Mouse (Mus musculus): ENCODE measurements around the gene Sbk1. TPM values are rescaled to one million over a fixed set of nuclear protein-coding genes. Genes with fewer than 3 reads are reported as not detected.

The Sbk1 gene
- polyA plus RNA-seq, 1 experiment from 2014 or later: 289 TPM

DNA sequence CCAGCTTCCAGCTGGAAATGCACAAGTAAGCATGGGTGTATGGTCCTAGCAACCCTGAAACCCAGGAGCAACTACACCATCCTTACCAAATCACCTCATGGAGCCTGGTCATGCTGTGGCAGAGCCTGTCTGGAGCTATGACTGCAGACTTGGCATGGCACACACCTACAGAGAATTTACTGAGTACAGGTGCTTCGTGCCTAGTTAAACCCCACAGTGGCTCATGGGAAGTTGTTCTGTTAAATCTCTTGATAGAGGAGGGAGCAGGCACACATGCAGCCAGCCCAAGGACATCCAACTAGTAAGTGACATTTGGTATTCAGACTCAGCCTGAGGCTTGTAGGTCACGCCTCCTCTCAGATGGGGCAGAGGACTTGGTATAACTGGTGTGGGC, 15.7 kb downstream of the Sbk1 start:
- no peaks in the 10 kb centered on the region for H3K27me3 ChIP-seq (replicated peaks; ENCODE audit: control insufficient read depth, insufficient read depth, low read length)
- H3K9me3 ChIP-seq (replicated peaks; ENCODE audit: control insufficient read depth, low read length): no peaks in the 10 kb centered on the region
- H3K4me3 ChIP-seq (ENCODE audit: low read depth, low read length): no peak overlapping the region
- DNase-seq (ENCODE audit: low spot score): no peak
- 0 out of 2 replicates have a peak, but pooled peaks have one; percentile 1 for ATAC-seq
- peak overlapping the region; percentile 63; the same call in 1 of the 2 replicates for H3K27ac ChIP-seq (ENCODE audit: low read depth, low read length)
- peaks cover 47% of the 10 kb centered on the region for H3K4me1 ChIP-seq (ENCODE audit: control insufficient read depth, insufficient read depth, low read length)
- WGBS: 83% methylated on average over 2 of the region's 2 CpGs
- no peak overlapping the region for H3K4me2 ChIP-seq (ENCODE audit: low read length)
- H3K9ac ChIP-seq (ENCODE audit: low read length): 0 out of 2 replicates have a peak overlapping the region, but pooled peaks have one; percentile 25
- peaks cover 83% of the 10 kb centered on the region for H3K36me3 ChIP-seq (ENCODE audit: control insufficient read depth, insufficient read depth, low read length)

- H3K27me3 ChIP-seq (replicated peaks; ENCODE audit: control insufficient read depth, insufficient read depth, low read length): no peaks in the 10 kb centered on the region
- peaks cover 47% of the 10 kb centered on the region for H3K4me1 ChIP-seq (ENCODE audit: control insufficient read depth, insufficient read depth, low read length)
- ATAC-seq (peak; percentile 40; the same call in 1 of the 2 replicates), DNase-seq (ENCODE audit: low spot score) (peak; percentile 66)
- H3K4me3 ChIP-seq (ENCODE audit: low read depth, low read length): no peak overlapping the region
- no peak overlapping the region for H3K4me2 ChIP-seq (ENCODE audit: low read length)
- H3K27ac ChIP-seq (ENCODE audit: low read depth, low read length): peak overlapping the region; percentile 63; the same call in 1 of the 2 replicates
- 68% methylated on average over 13 of the region's 13 CpGs for WGBS
- peaks cover 83% of the 10 kb centered on the region for H3K36me3 ChIP-seq (ENCODE audit: control insufficient read depth, insufficient read depth, low read length)
- no peaks in the 10 kb centered on the region for H3K9me3 ChIP-seq (replicated peaks; ENCODE audit: control insufficient read depth, low read length)
- no peak overlapping the region for H3K9ac ChIP-seq (ENCODE audit: low read length)
Observed at GRCm38 (mm10) chr7:126288571-126289091, 16.2 kb downstream of the Sbk1 start.

DNA sequence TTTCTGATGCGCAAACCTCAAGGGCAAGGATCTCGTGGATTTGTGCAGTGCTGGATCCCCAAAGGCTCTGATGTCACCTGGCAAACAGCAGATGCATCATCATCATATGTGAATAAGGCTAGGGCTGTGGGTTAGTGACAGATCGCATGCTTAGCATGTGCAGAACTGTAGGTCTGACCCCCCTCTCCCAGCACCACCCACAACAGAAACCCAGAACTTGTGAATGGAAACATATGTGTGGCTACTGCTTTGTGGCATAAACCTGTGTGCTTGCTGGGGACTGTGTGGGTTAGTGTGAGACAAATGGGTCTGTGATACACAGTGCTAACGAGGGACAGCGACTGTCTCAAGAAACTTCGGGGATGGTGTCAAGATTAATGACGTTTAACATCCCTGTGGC, 17.0 kb downstream of the Sbk1 start:
- 74% methylated on average over 7 of the region's 7 CpGs for WGBS
- Histone ChIP-seq H3K36me3 (ENCODE audit: control insufficient read depth, insufficient read depth, low read length) (peaks cover 83% of the 10 kb centered on the region), H3K4me2 (ENCODE audit: low read length) (no peak overlapping the region), H3K4me1 (ENCODE audit: control insufficient read depth, insufficient read depth, low read length) (peaks cover 42% of the 10 kb centered on the region), H3K27me3 (replicated peaks; ENCODE audit: control insufficient read depth, insufficient read depth, low read length) (no peaks in the 10 kb centered on the region), H3K4me3 (ENCODE audit: low read depth, low read length) (no peak overlapping the region), H3K27ac (ENCODE audit: low read depth, low read length) (no peak overlapping the region), H3K9ac (ENCODE audit: low read length) (no peak overlapping the region), H3K9me3 (replicated peaks; ENCODE audit: control insufficient read depth, low read length) (no peaks in the 10 kb centered on the region)
- DNase-seq (ENCODE audit: low spot score) (no peak), ATAC-seq (no peak)

- H3K36me3 ChIP-seq (ENCODE audit: control insufficient read depth, insufficient read depth, low read length): peaks cover 83% of the 10 kb centered on the region
Observed at GRCm38 (mm10) chr7:126289956-126290355, 17.5 kb downstream of the Sbk1 start.

GRCm38 (mm10) chr7:126291681-126292545, 19.5 kb downstream of the Sbk1 start:
- H3K9ac ChIP-seq (ENCODE audit: low read length): no peak overlapping the region
- no peak overlapping the region for H3K4me2 ChIP-seq (ENCODE audit: low read length)
- peaks cover 22% of the 10 kb centered on the region for H3K4me1 ChIP-seq (ENCODE audit: control insufficient read depth, insufficient read depth, low read length)
- no peak overlapping the region for H3K4me3 ChIP-seq (ENCODE audit: low read depth, low read length)
- H3K9me3 ChIP-seq (replicated peaks; ENCODE audit: control insufficient read depth, low read length): no peaks in the 10 kb centered on the region
- no peak overlapping the region for H3K27ac ChIP-seq (ENCODE audit: low read depth, low read length)
- ATAC-seq (no peak), DNase-seq (ENCODE audit: low spot score) (no peak)
- H3K27me3 ChIP-seq (replicated peaks; ENCODE audit: control insufficient read depth, insufficient read depth, low read length): no peaks in the 10 kb centered on the region
- WGBS: 95% methylated on average over 72 of the region's 72 CpGs
- peaks cover 81% of the 10 kb centered on the region for H3K36me3 ChIP-seq (ENCODE audit: control insufficient read depth, insufficient read depth, low read length)

More at GRCm38 (mm10) chr7:126289956-126290355, 17.5 kb downstream of the Sbk1 start:
- Histone ChIP-seq H3K4me3 (ENCODE audit: low read depth, low read length) (no peak overlapping the region), H3K27ac (ENCODE audit: low read depth, low read length) (no peak overlapping the region), H3K4me1 (ENCODE audit: control insufficient read depth, insufficient read depth, low read length) (peaks cover 36% of the 10 kb centered on the region), H3K4me2 (ENCODE audit: low read length) (no peak overlapping the region), H3K27me3 (replicated peaks; ENCODE audit: control insufficient read depth, insufficient read depth, low read length) (no peaks in the 10 kb centered on the region), H3K9ac (ENCODE audit: low read length) (no peak overlapping the region), H3K9me3 (replicated peaks; ENCODE audit: control insufficient read depth, low read length) (no peaks in the 10 kb centered on the region)
- 98% methylated on average over 7 of the region's 7 CpGs for WGBS
- DNase-seq (ENCODE audit: low spot score) (no peak), ATAC-seq (no peak)

GRCm38 (mm10) chr7:126293091-126293490, 20.7 kb downstream of the Sbk1 start:
- ATAC-seq: no peak
- WGBS: 60% methylated on average over 4 of the region's 4 CpGs
- no peak overlapping the region; the same call in 1 of the 2 replicates for H3K27ac ChIP-seq (ENCODE audit: low read depth, low read length)
- no peak overlapping the region for H3K4me3 ChIP-seq (ENCODE audit: low read depth, low read length)
- no peak overlapping the region for H3K4me2 ChIP-seq (ENCODE audit: low read length)
- no peaks in the 10 kb centered on the region for H3K27me3 ChIP-seq (replicated peaks; ENCODE audit: control insufficient read depth, insufficient read depth, low read length)
- no peak for DNase-seq (ENCODE audit: low spot score)
- no peak overlapping the region for H3K9ac ChIP-seq (ENCODE audit: low read length)
- H3K9me3 ChIP-seq (replicated peaks; ENCODE audit: control insufficient read depth, low read length): no peaks in the 10 kb centered on the region
- H3K4me1 ChIP-seq (ENCODE audit: control insufficient read depth, insufficient read depth, low read length): peaks cover 15% of the 10 kb centered on the region
- peaks cover 81% of the 10 kb centered on the region for H3K36me3 ChIP-seq (ENCODE audit: control insufficient read depth, insufficient read depth, low read length)

DNA sequence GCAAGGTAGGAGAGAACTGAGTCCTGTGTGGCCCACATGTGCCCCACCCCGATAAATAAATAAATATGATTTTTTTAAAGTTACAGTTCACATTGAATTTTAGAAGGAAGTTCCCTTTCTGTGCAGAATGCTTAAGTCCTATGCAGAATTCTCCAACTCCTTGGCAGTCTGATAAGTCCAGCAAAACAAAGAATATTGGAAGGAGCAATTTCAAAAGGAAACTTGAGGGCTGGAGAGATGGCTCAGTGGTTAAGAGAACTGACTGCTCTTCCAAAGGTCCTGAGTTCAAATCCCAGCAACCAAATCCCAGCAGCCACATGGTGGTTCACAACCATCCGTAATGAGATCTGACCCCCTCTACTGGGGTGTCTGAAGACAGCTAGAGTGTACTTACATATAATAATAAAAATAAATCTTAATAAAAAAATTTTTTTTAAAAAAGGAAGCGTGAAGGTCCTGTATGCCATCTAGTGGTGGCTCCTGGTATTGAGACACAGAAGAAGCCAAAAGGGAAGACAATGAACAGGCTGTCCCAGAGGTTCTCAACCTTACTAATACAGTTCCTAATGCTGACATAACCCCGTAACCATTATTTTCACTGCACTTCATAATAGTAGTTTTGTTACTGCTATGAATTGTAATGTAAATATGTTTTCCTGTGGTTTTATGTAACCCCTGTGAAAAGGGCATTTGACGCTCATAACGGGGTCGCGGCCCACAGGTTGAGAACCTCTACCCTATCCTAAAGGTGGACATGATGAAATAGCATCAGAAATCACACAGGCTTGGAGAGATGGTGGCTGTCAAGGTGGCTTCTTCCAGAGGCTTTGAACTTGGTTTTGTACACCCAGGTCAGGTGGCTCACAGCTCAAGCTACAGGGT, 25.4 kb downstream of the Sbk1 start:
- no peaks in the 10 kb centered on the region for H3K27me3 ChIP-seq (replicated peaks; ENCODE audit: control insufficient read depth, insufficient read depth, low read length)
- DNase-seq (ENCODE audit: low spot score) (peak; percentile 71), ATAC-seq (no peak)
- H3K9ac ChIP-seq (ENCODE audit: low read length): no peak overlapping the region
- H3K4me2 ChIP-seq (ENCODE audit: low read length): no peak overlapping the region
- no peak overlapping the region for H3K27ac ChIP-seq (ENCODE audit: low read depth, low read length)
- H3K36me3 ChIP-seq (ENCODE audit: control insufficient read depth, insufficient read depth, low read length): peaks cover 36% of the 10 kb centered on the region
- H3K9me3 ChIP-seq (replicated peaks; ENCODE audit: control insufficient read depth, low read length): no peaks in the 10 kb centered on the region
- H3K4me1 ChIP-seq (ENCODE audit: control insufficient read depth, insufficient read depth, low read length): no peaks in the 10 kb centered on the region
- no peak overlapping the region for H3K4me3 ChIP-seq (ENCODE audit: low read depth, low read length)
- 74% methylated on average over 8 of the region's 8 CpGs for WGBS

DNA sequence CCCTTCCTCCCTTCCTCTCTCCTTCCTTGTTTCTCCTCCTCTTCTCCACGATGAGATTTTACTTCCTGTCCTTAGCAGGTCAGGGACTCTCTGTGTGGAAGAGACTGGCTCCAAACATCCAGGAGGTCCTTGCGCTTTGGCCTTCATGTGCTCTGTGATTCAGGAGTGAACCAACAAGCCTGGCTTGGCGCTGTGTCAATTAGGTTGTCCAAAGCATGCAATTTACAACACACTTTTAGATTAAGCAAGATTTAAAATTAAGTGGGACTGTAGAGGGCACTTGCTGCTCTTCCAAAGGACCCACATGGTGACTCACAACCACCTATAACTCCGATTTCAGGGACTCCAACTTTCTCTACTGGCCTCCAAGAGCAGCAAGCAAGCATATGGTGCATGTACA, 26.4 kb downstream of the Sbk1 start:
- peaks cover 25% of the 10 kb centered on the region for H3K36me3 ChIP-seq (ENCODE audit: control insufficient read depth, insufficient read depth, low read length)
- H3K4me2 ChIP-seq (ENCODE audit: low read length): no peak overlapping the region
- 75% methylated on average over 4 of the region's 4 CpGs for WGBS
- H3K9me3 ChIP-seq (replicated peaks; ENCODE audit: control insufficient read depth, low read length): no peaks in the 10 kb centered on the region
- ATAC-seq: no peak
- no peak overlapping the region for H3K4me3 ChIP-seq (ENCODE audit: low read depth, low read length)
- H3K4me1 ChIP-seq (ENCODE audit: control insufficient read depth, insufficient read depth, low read length): no peaks in the 10 kb centered on the region
- no peak overlapping the region for H3K9ac ChIP-seq (ENCODE audit: low read length)
- H3K27ac ChIP-seq (ENCODE audit: low read depth, low read length): no peak overlapping the region
- no peak for DNase-seq (ENCODE audit: low spot score)
- H3K27me3 ChIP-seq (replicated peaks; ENCODE audit: control insufficient read depth, insufficient read depth, low read length): no peaks in the 10 kb centered on the region
